In the genomic region with DNA sequence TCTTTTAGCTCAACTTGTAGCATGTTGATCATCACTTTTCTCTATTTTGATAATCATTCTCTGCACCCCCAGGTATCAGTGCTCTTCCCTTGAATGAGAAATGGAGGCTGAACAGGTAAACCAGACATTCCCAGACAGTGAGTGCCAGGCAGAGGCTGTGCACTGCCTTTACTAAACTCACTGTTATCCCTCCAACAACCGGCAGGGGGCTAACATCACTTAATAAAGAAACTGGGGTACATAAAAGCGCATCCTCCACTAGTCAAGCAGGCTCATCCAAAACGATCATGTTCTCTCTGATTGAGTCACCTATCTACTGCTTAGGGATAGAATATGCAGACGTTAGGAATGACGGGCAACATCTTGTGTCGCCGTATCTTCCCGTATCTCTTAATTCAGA, we compare ENCODE assay signal across 9 mouse cellular contexts.
DNase-seq lines count a peak whose midpoint lies in the region; ATAC-seq lines count a peak whose summit lies in the region.
"Had no signal": no experiment of that assay in that cellular context is flagged by ENCODE, and none has a peak within 500 bp of the region (broad histone marks: within the 10 kb centered on the region; RNA-seq: fewer than 3 reads in every experiment).

No protein-coding gene starts in this region.

- 68% methylated on average over 8 of the region's 8 CpGs for WGBS in midbrain, embryonic 15.5 days

- no peak overlapping the region for H3K4me2 ChIP-seq in midbrain, embryonic 15.5 days
- H3K4me2 ChIP-seq: limb, embryonic 13.5 days had no signal

- H3K27ac ChIP-seq in midbrain, embryonic 15.5 days: no peak overlapping the region
- H3K27ac ChIP-seq: limb, embryonic 13.5 days had no signal

- peaks cover 10% of the 10 kb centered on the region; the same call in 1 of the 2 replicates for H3K36me3 ChIP-seq in midbrain, embryonic 15.5 days (replicated peaks)

- H3K4me1 ChIP-seq in midbrain, embryonic 15.5 days: peaks cover 17% of the 10 kb centered on the region

- 0 out of 2 replicates have a peak, but pooled peaks have one; percentile 11 for ATAC-seq in midbrain, embryonic 15.5 days (replicated peaks)

- H3K27me3 ChIP-seq in midbrain, embryonic 15.5 days (replicated peaks): no peaks in the 10 kb centered on the region
- H3K27me3 ChIP-seq: limb, embryonic 13.5 days had no signal

- H3K9me3 ChIP-seq in midbrain, embryonic 15.5 days: no peaks in the 10 kb centered on the region
- H3K9me3 ChIP-seq: limb, embryonic 13.5 days had no signal

- H3K4me3 ChIP-seq in midbrain, embryonic 15.5 days: no peak overlapping the region
- H3K4me3 ChIP-seq: limb, embryonic 13.5 days had no signal

- peak; percentile 51 for DNase-seq in layer of hippocampus, adult 11-12 months (ENCODE audit: low spot score)
- no peak for DNase-seq in layer of hippocampus, postnatal 36 days
- DNase-seq in CD8-positive naive resting alpha-beta T cell, adult 2 months (ENCODE audit: low read depth in 2 of 2, low spot score in 2 of 2): peak; percentile 22 to 46
- peak; percentile 46 for DNase-seq in adrenal gland, adult 2 months
- DNase-seq in embryo, embryonic 11 days: peak; percentile 71
- DNase-seq in kidney, postnatal 4 days: peak; percentile 61 to 71
- no peak for DNase-seq in yolk sac, embryonic 10.5 days (ENCODE audit: low spot score)

- H3K9ac ChIP-seq in midbrain, embryonic 15.5 days: no peak overlapping the region
- H3K9ac ChIP-seq: limb, embryonic 13.5 days had no signal

Comparison
In these comparisons a context has a peak if more than half of its experiments do, and no peak if none do; other contexts are left out.
1. DNase-seq: peak in layer of hippocampus, adult 11-12 months (single experiment), CD8-positive naive resting alpha-beta T cell, adult 2 months (2 of 2), adrenal gland, adult 2 months (single experiment), embryo, embryonic 11 days (single experiment) and kidney, postnatal 4 days (2 of 2); none in layer of hippocampus, postnatal 36 days (0 of 2) and yolk sac, embryonic 10.5 days (single experiment).